Mouse (Mus musculus) heart, adult 2 months (tissue): ENCODE measurements around the gene Olfr58. TPM values are rescaled to one million over a fixed set of nuclear protein-coding genes. Genes with fewer than 3 reads are reported as not detected.
"Not testable (repeated sequence)": the region's sequence is repeated elsewhere in the genome, so short reads cannot be mapped to it uniquely, and the experiment has no call there.

Source experiments
- DNase-seq, 2 experiments: peaks; one replicate each; pipeline ENCODE4 v3.0.0; 2021
- H3K27ac ChIP-seq: fragments of 200-600 bp; 2 replicates; pipeline ENCODE4 v1.8.1; 2022
- H3K27me3 ChIP-seq: fragments of 200-500 bp; 2 replicates; pipeline ENCODE4 v1.6.1; 2012; ENCODE audit warnings: mild to moderate bottlenecking, low read length, inconsistent platforms, mixed read lengths; ENCODE audit not compliant: control insufficient read depth, insufficient read depth
- H3K36me3 ChIP-seq: fragments of 200-500 bp; 2 replicates; pipeline ENCODE4 v1.6.1; 2012; ENCODE audit warnings: low read length, inconsistent platforms; ENCODE audit not compliant: control insufficient read depth, insufficient read depth
- H3K4me1 ChIP-seq: fragments of 200-500 bp; 2 replicates; pipeline ENCODE4 v1.6.1; 2011; ENCODE audit warnings: low read length; ENCODE audit not compliant: control insufficient read depth, insufficient read depth
- H3K4me3 ChIP-seq: fragments of 200-600 bp; 2 replicates; pipeline ENCODE4 v1.8.1; 2022
- H3K79me2 ChIP-seq: fragments of 200-500 bp; replicated peaks from 2 replicates; pipeline ENCODE4 v1.6.1; 2012; ENCODE audit warnings: mild to moderate bottlenecking, inconsistent platforms, low read length, moderate library complexity, mixed read lengths; ENCODE audit not compliant: control insufficient read depth, insufficient read depth
- H3K9ac ChIP-seq: fragments of 200-500 bp; 2 replicates; pipeline ENCODE4 v1.6.1; 2012; ENCODE audit warnings: low read depth, mild to moderate bottlenecking, control low read depth, inconsistent platforms, low read length, mixed read lengths
- CTCF ChIP-seq: fragments of 200-600 bp; IDR thresholded peaks from 2 replicates; pipeline ENCODE4 v1.8.1; 2022; ENCODE audit warnings: antibody characterized with exemption, mild to moderate bottlenecking, moderate library complexity
- EP300 ChIP-seq: fragments of 200-500 bp; IDR thresholded peaks from 2 replicates; pipeline ENCODE4 v1.6.1; 2011; ENCODE audit warnings: low read depth, low read length, control low read depth; ENCODE audit not compliant: insufficient read depth
- POLR2A ChIP-seq: fragments of 200-500 bp; IDR thresholded peaks from 2 replicates; pipeline ENCODE4 v1.6.1; 2011; ENCODE audit warnings: mild to moderate bottlenecking, low read depth, low read length, control low read depth; ENCODE audit not compliant: insufficient read depth
- WGBS: fragments of 180-500 bp; shearing (Covaris S2); methylation state at CpG from one replicate; pipeline ENCODE4 v1.1.7; 2018; 5-methylcytosine and 5-hydroxymethylcytosine counted together
- intact Hi-C: fragments of 180-260 bp; cut with DNase I; formaldehyde crosslinking; loops from one replicate; pipeline ENCODE4 v1.15.1; 2025
- long read RNA-seq: library from polyadenylated mRNA; stranded (forward); transcript quantifications from one replicate; pipeline ENCODE4 v2.0.0, GENCODE M21; 2021
- polyA plus RNA-seq: library from polyadenylated mRNA; depleted of rRNA; stranded (reverse); fragments of >200 nt; gene quantifications from 2 replicates; pipeline ENCODE4 v1.2.3, GENCODE M21; 2012; rRNA removed
- total RNA-seq, 2 experiments: library from RNA; stranded (reverse); gene quantifications; 2 replicates each; pipeline ENCODE4 v1.2.3; 2021

The Olfr58 gene
- total RNA-seq (not detected), polyA plus RNA-seq (not detected in 2 replicates)
- long read RNA-seq = 0 reads

- intact Hi-C loops = no loop called here
- no peak for TF ChIP-seq EP300
- no peak for TF ChIP-seq POLR2A
- TF ChIP-seq CTCF = no peak
- DNase-seq = no peak
- H3K4me3 ChIP-seq = no peak within 1 kb of the TSS
- no peaks in the 10 kb centered on the region for H3K27me3 ChIP-seq
- H3K9ac ChIP-seq = no peak within 1 kb of the TSS
- no peaks in the 10 kb centered on the region for H3K79me2 ChIP-seq
- no peaks in the 10 kb centered on the region for H3K36me3 ChIP-seq
- no peak within 1 kb of the TSS for H3K27ac ChIP-seq
- no peaks in the 10 kb centered on the region for H3K4me1 ChIP-seq
Measured at GRCm38 (mm10) chr9:19779983-19780382, at the start of gene Olfr58. Olfr58 (plus strand) TSS chr9:19780283.

GRCm38 (mm10) chr9:19769136-19769535, 10.9 kb upstream of the Olfr58 start:
- WGBS = 78% methylated on average over 14 of the region's 14 CpGs
- H3K27me3 ChIP-seq = no peaks in the 10 kb centered on the region
- H3K4me1 ChIP-seq = no peaks in the 10 kb centered on the region
- no peaks in the 10 kb centered on the region for H3K36me3 ChIP-seq
- no peaks in the 10 kb centered on the region for H3K79me2 ChIP-seq
- H3K4me3 ChIP-seq = no peak overlapping the region
- intact Hi-C loops = no loop called here
- TF ChIP-seq CTCF (no peak), EP300 (no peak), POLR2A (no peak)
- H3K27ac ChIP-seq = no peak overlapping the region
- no peak for DNase-seq
- H3K9ac ChIP-seq = no peak overlapping the region

GRCm38 (mm10) chr9:19769701-19770100, 10.4 kb upstream of the Olfr58 start:
- TF ChIP-seq CTCF (no peak), POLR2A (no peak), EP300 (no peak)
- H3K27me3 ChIP-seq = no peaks in the 10 kb centered on the region
- intact Hi-C loops = no loop called here
- no peak overlapping the region for H3K4me3 ChIP-seq
- H3K27ac ChIP-seq = no peak overlapping the region
- H3K4me1 ChIP-seq = no peaks in the 10 kb centered on the region
- no peak overlapping the region for H3K9ac ChIP-seq
- DNase-seq = no peak
- H3K79me2 ChIP-seq = no peaks in the 10 kb centered on the region
- H3K36me3 ChIP-seq = no peaks in the 10 kb centered on the region
- WGBS = 90% methylated on average over 14 of the region's 14 CpGs

GRCm38 (mm10) chr9:19803000-19803399, 22.9 kb downstream of the Olfr58 start:
- 66% methylated on average over 1 of the region's 1 CpGs for WGBS
- Histone ChIP-seq H3K36me3 (no peaks in the 10 kb centered on the region), H3K9ac (no peak overlapping the region), H3K27me3 (no peaks in the 10 kb centered on the region), H3K27ac (no peak overlapping the region), H3K4me1 (no peaks in the 10 kb centered on the region), H3K79me2 (no peaks in the 10 kb centered on the region), H3K4me3 (no peak overlapping the region)
- no peak for DNase-seq
- TF ChIP-seq CTCF = no peak
- intact Hi-C loops = no loop called here

GRCm38 (mm10) chr9:19804606-19805005, 24.5 kb downstream of the Olfr58 start, which contains the start of gene Olfr859:
Olfr859 (plus strand) TSS chr9:19804906.
- H3K4me1 ChIP-seq, H3K79me2 ChIP-seq, H3K4me3 ChIP-seq, DNase-seq, H3K27me3 ChIP-seq, H3K9ac ChIP-seq, H3K36me3 ChIP-seq, H3K27ac ChIP-seq, intact Hi-C loops: not testable (repeated sequence)
- WGBS = 40% methylated on average over 1 of the region's 1 CpGs

Other genes starting within 250 kb of the Olfr58 start
- not detected for gene Olfr853, start 239.2 kb upstream of the Olfr58 start, total RNA-seq
- not detected in 2 replicates for gene Olfr853, start 239.2 kb upstream of the Olfr58 start, polyA plus RNA-seq
- gene Olfr854, start 212.9 kb upstream of the Olfr58 start, total RNA-seq = not detected
- not detected in 2 replicates for gene Olfr854, start 212.9 kb upstream of the Olfr58 start, polyA plus RNA-seq
- not detected for gene Olfr855, start 197.7 kb upstream of the Olfr58 start, total RNA-seq
- gene Olfr855, start 197.7 kb upstream of the Olfr58 start, polyA plus RNA-seq = not detected in 2 replicates
- 10 to 100 TPM; 14.2 to 14.8 TPM for gene Zfp317, start 158.2 kb upstream of the Olfr58 start, total RNA-seq
- 7.2 and 12.7 TPM in 2 replicates for gene Zfp317, start 158.2 kb upstream of the Olfr58 start, polyA plus RNA-seq
- not detected for gene Olfr857, start 70.8 kb upstream of the Olfr58 start, total RNA-seq
- not detected in 2 replicates for gene Olfr857, start 70.8 kb upstream of the Olfr58 start, polyA plus RNA-seq
- not detected for gene Olfr859, start 24.6 kb downstream of the Olfr58 start, total RNA-seq
- gene Olfr859, start 24.6 kb downstream of the Olfr58 start, polyA plus RNA-seq = not detected in 2 replicates
- not detected for gene Olfr860, start 69.5 kb downstream of the Olfr58 start, total RNA-seq
- gene Olfr860, start 69.5 kb downstream of the Olfr58 start, polyA plus RNA-seq = not detected in 2 replicates
- not detected for gene Olfr862, start 107.7 kb downstream of the Olfr58 start, total RNA-seq
- gene Olfr862, start 107.7 kb downstream of the Olfr58 start, polyA plus RNA-seq = not detected in 2 replicates
- not detected for gene Olfr77, start 136.6 kb downstream of the Olfr58 start, total RNA-seq
- gene Olfr77, start 136.6 kb downstream of the Olfr58 start, polyA plus RNA-seq = not detected in 2 replicates
- not detected for gene Olfr866, start 247.8 kb downstream of the Olfr58 start, total RNA-seq
- not detected in 2 replicates for gene Olfr866, start 247.8 kb downstream of the Olfr58 start, polyA plus RNA-seq